In genomic region chr17:45434262-45434590, GRCm38 (mm10) we compare ENCODE assay signal across 8 mouse cellular contexts. TPM values are rescaled to one million over a fixed set of nuclear protein-coding genes. Genes with fewer than 3 reads are reported as not detected.
DNase-seq lines count a peak whose midpoint lies in the region; ATAC-seq and TF ChIP-seq lines count a peak whose summit lies in the region.

No protein-coding gene starts in this region.

- H3K4me1 ChIP-seq in embryonic facial prominence, embryonic 11.5 days (ENCODE audit: control insufficient read depth, insufficient read depth, low read length), result peaks cover 4% of the 10 kb centered on the region
- peaks cover 21% of the 10 kb centered on the region for H3K4me1 ChIP-seq in intestine, embryonic 14.5 days (replicated peaks; ENCODE audit: control insufficient read depth, insufficient read depth, low read length)
- H3K4me1 ChIP-seq in neural tube, embryonic 12.5 days, result peaks cover 18% of the 10 kb centered on the region

- peak overlapping the region; percentile 91 for H3K27ac ChIP-seq in left cerebral cortex, adult 2 months
- 0 out of 2 replicates have a peak overlapping the region, but pooled peaks have one; percentile 47 for H3K27ac ChIP-seq in embryonic facial prominence, embryonic 11.5 days (replicated peaks; ENCODE audit: low read depth, low read length)
- peak overlapping the region; percentile 97 for H3K27ac ChIP-seq in intestine, embryonic 14.5 days (ENCODE audit: low read depth)
- no peak overlapping the region for H3K27ac ChIP-seq in neural tube, embryonic 12.5 days

- no peaks in the 10 kb centered on the region for H3K27me3 ChIP-seq in embryonic facial prominence, embryonic 11.5 days (ENCODE audit: control insufficient read depth, insufficient read depth, low read length)
- H3K27me3 ChIP-seq in intestine, embryonic 14.5 days (replicated peaks; ENCODE audit: control insufficient read depth, insufficient read depth, low read length), result no peaks in the 10 kb centered on the region
- no peaks in the 10 kb centered on the region for H3K27me3 ChIP-seq in neural tube, embryonic 12.5 days (replicated peaks)

- intact Hi-C loops in left cerebral cortex, adult 2 months (cut with DNase I), result no loop called here

- no peak for TF ChIP-seq CTCF in left cerebral cortex, adult 2 months (IDR thresholded peaks at IDR 0.05)

- peak overlapping the region; percentile 88 for H3K4me3 ChIP-seq in left cerebral cortex, adult 2 months
- peak overlapping the region; percentile 82 for H3K4me3 ChIP-seq in embryonic facial prominence, embryonic 11.5 days (ENCODE audit: low read depth, low read length)
- peak overlapping the region; percentile 82 for H3K4me3 ChIP-seq in intestine, embryonic 14.5 days (ENCODE audit: low read depth, low read length)
- peak overlapping the region; percentile 88 for H3K4me3 ChIP-seq in neural tube, embryonic 12.5 days

- 8% methylated on average over 12 of the region's 12 CpGs for WGBS in embryonic facial prominence, embryonic 11.5 days
- WGBS in intestine, embryonic 14.5 days, result 4% methylated on average over 12 of the region's 12 CpGs
- 10% methylated on average over 12 of the region's 12 CpGs for WGBS in neural tube, embryonic 12.5 days

- H3K9me3 ChIP-seq in embryonic facial prominence, embryonic 11.5 days (replicated peaks; ENCODE audit: control insufficient read depth, low read length), result no peaks in the 10 kb centered on the region
- no peaks in the 10 kb centered on the region for H3K9me3 ChIP-seq in intestine, embryonic 14.5 days (ENCODE audit: control insufficient read depth, low read length)
- no peaks in the 10 kb centered on the region for H3K9me3 ChIP-seq in neural tube, embryonic 12.5 days

- peak overlapping the region; percentile 71 for H3K4me2 ChIP-seq in embryonic facial prominence, embryonic 11.5 days (ENCODE audit: low read depth, low read length)
- peak overlapping the region; percentile 90 for H3K4me2 ChIP-seq in intestine, embryonic 14.5 days (ENCODE audit: low read length)
- H3K4me2 ChIP-seq in neural tube, embryonic 12.5 days (replicated peaks), result peak overlapping the region; percentile 89

- ATAC-seq in embryonic facial prominence, embryonic 11.5 days (replicated peaks; ENCODE audit: insufficient number of reproducible peaks, low FRiP score, low TSS enrichment, low read depth), result no peak
- no peak for ATAC-seq in intestine, embryonic 14.5 days (replicated peaks; ENCODE audit: low FRiP score, low TSS enrichment, low read depth)
- ATAC-seq in neural tube, embryonic 12.5 days (ENCODE audit: low FRiP score, low read depth), result no peak; the same call in 1 of the 2 replicates

- no peaks in the 10 kb centered on the region for H3K36me3 ChIP-seq in embryonic facial prominence, embryonic 11.5 days (replicated peaks; ENCODE audit: control insufficient read depth, insufficient read depth, low read depth, low read length)
- peaks cover 15% of the 10 kb centered on the region for H3K36me3 ChIP-seq in intestine, embryonic 14.5 days (ENCODE audit: control insufficient read depth, insufficient read depth, low read length)
- peaks cover 5% of the 10 kb centered on the region; the same call in 1 of the 2 replicates for H3K36me3 ChIP-seq in neural tube, embryonic 12.5 days

- DNase-seq in left cerebral cortex, adult 2 months (ENCODE audit: extremely low spot score in 1 of 2, low spot score in 2 of 2), result no peak
- DNase-seq in left cerebral cortex, adult 11 months (ENCODE audit: low spot score), result no peak
- DNase-seq in embryonic facial prominence, embryonic 11.5 days (ENCODE audit: low spot score), result no peak
- DNase-seq in intestine, embryonic 14.5 days (ENCODE audit: low spot score), result no peak
- no peak for DNase-seq in spleen, postnatal 14 days (ENCODE audit: low spot score in 2 of 2)
- DNase-seq in spleen, postnatal 4 days (ENCODE audit: low spot score in 2 of 2), result no peak
- DNase-seq in testis, postnatal 10 days (ENCODE audit: low spot score), result no peak

- H3K9ac ChIP-seq in embryonic facial prominence, embryonic 11.5 days (replicated peaks; ENCODE audit: low read length), result peak overlapping the region; percentile 86
- H3K9ac ChIP-seq in intestine, embryonic 14.5 days (ENCODE audit: low read length), result peak overlapping the region; percentile 88
- peak overlapping the region; percentile 85 for H3K9ac ChIP-seq in neural tube, embryonic 12.5 days

RNA-seq across cellular contexts. Expression of gene Cdc5l, which starts 0.7 kb away (rescaled TPM):
- 10 to 100 TPM; 55.4 to 57.6 TPM for total RNA-seq in left cerebral cortex, adult 2 months (2021)
- polyA plus RNA-seq in embryonic facial prominence, embryonic 11.5 days (2014; fragmentation: Nextera tagmentation; extraction: Ambion mirVana), result 88.6 and 97.6 TPM in 2 replicates
- 62.6 and 68.3 TPM in 2 replicates for polyA plus RNA-seq in intestine, embryonic 14.5 days (2014; fragmentation: Nextera tagmentation; extraction: Ambion mirVana)
- polyA plus RNA-seq in neural tube, embryonic 12.5 days (2016; fragmentation: Nextera tagmentation; extraction: Ambion mirVana), result 68.1 and 71.8 TPM in 2 replicates

RNA-seq across cellular contexts. Expression of gene Spats1, which starts 41.0 kb away (rescaled TPM):
- total RNA-seq in left cerebral cortex, adult 2 months (2021), result 1 to 10 TPM; 5.5 to 5.8 TPM
- 0.17 and 0.26 TPM in 2 replicates for polyA plus RNA-seq in embryonic facial prominence, embryonic 11.5 days (2014; fragmentation: Nextera tagmentation; extraction: Ambion mirVana)
- polyA plus RNA-seq in intestine, embryonic 14.5 days (2014; fragmentation: Nextera tagmentation; extraction: Ambion mirVana), result 0.59 and 0.65 TPM in 2 replicates
- polyA plus RNA-seq in neural tube, embryonic 12.5 days (2016; fragmentation: Nextera tagmentation; extraction: Ambion mirVana), result 1.2 and 1.3 TPM in 2 replicates
